Mouse (Mus musculus) granulocyte monocyte progenitor cell, adult 5-6 weeks (primary cell): ENCODE measurements around the gene Fam168b. TPM values are rescaled to one million over a fixed set of nuclear protein-coding genes. Genes with fewer than 3 reads are reported as not detected.

Experiments
- ATAC-seq: replicated peaks from 2 replicates; pipeline ENCODE4 v1.8.0; 2016; ENCODE audit warnings: mild to moderate bottlenecking, moderate TSS enrichment, inconsistent platforms; ENCODE audit not compliant: poor library complexity, severe bottlenecking
- total RNA-seq, 2 experiments: library from RNA; stranded (forward) in 1 of 2; stranded (reverse) in 1 of 2; fragments of 200-712, 200-1000 nt in 1 of 2; fragments of >200 nt in 1 of 2; fragmentation: Nextera tagmentation in 1 of 2; gene quantifications; 2 replicates each; pipeline ENCODE4 v1.2.3; 2014 to 2017

The Fam168b gene
- total RNA-seq, 2 experiments from 2014 or later, result 55.5 to 59.6 TPM

DNA sequence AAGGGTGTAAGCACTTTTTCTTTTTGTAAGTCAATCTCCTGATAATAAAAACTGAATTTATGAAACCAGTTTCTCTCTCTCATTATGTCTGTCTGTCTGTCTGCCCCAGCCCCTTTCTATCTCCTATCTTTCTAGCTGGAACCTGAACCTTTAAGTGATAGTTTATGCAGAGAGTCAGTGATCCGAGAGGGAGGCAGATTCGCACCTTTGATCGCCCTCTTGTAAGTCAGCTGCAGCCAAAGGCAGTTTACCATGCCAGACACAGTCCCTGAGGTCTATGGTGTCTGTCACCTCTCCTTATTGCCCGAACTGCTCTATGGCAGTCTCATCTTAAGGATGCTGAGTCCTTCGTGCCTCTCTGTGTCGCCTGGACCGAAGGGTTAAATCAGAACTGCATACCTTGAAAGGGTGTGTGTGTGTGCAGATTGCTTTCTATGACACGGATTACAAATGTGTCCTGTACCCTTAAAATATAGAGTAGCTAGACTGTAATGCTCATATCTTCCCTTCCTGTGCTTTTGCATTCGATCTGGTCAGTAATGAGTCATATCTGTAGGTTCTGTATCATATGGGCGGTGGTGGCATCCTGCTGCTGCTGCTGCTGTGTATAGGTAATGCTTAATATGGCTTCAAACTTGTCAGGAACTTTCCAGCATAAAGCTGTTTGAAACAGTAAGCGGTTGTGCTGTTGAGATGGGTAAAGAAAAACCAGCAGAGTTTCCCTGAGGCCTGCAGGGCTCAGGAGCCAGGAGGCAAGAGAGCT lies 9.4 kb upstream of the Fam168b start:
- ATAC-seq, result no peak

DNA sequence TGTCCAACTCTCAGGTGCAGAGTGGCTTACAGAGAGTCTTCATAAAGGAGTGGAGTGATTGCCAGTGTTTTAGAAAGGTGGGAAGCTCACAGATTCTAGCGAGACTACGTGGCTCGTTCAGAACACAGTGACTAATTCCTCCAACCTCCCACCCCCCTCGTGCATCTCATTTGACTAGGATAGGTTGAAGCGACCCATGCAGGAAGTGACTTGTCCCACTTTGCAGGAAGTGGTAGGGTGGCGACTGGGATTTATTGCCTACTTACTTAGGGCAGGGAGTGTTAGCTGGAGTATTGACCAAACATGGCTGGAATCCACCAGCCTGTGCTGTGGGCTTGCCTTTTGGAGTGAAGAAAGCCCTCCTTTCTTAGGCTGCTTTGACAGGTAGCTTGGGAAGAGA lies 8.7 kb upstream of the Fam168b start:
- ATAC-seq, result peak; percentile 69

DNA sequence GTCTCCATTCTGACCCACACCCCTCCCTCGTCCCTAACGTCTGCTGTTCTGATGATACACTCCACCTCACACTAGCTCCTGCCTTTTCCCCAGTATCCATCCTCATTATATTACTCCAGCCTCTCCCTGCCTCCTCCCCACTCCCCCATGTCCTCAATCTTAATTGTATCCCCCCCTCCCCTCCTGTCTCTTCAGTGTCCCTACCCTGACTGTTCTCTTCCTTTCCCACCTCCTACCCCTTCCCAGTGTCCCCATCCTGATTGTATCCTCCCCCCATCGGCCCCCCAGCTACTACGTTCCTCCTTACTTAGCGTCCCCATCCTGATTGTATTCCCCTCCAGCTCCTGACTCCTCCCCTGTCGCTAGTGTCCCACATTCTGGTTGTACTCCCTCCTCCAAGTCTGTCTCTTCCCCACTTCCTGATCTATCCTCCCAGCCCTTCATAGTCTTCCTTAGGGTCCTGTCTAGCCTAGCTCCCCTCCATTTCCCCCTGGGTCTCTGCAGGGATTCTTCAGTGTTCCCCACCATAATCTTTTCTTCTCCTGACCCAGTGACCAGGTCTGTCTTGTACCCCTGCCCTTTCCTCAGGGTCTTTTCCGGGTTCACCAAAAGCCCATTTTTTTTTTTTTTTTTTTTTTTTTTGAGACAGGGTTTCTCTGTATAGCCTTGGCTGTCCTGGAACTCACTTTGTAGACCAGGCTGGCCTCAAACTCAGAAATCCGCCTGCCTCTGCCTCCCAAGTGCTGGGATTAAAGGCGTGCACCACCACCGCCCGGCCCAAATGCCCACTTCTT lies 7.7 kb upstream of the Fam168b start:
- no peak for ATAC-seq

DNA sequence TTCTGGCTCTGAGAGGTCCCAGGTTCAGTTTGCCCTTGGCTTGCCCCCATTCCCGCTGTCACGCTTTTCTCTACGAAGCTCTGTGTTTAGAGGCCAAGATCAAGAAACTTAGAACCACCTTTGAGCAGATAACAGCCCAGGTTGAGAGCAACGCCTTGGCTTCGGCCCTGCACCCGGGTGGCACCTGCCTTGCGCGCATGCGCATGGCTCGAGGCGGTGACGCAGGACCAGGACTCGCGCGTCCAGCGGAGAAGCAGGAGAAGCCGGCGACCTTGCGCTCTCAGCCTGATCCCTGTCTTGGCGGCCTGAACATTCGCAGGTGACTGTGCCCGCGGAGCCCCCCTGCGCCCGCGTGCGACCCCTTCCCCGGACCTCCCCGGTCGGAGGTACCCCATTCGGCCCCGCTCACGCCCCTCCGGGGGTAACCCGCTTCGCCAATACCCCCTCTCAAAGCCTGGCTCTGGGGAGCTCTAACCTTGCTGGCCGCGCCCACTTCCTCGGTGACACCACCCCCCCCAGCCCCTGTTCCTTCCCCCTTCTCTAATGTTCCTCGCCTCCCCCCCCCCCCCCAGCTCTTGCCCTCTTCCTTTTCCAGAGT lies 7.0 kb upstream of the Fam168b start, which contains the start of gene Plekhb2:
Gene Plekhb2 (plus strand): TSS at position 232 of the 598 bp plus-strand sequence.
- ATAC-seq, result peak; percentile 78

DNA sequence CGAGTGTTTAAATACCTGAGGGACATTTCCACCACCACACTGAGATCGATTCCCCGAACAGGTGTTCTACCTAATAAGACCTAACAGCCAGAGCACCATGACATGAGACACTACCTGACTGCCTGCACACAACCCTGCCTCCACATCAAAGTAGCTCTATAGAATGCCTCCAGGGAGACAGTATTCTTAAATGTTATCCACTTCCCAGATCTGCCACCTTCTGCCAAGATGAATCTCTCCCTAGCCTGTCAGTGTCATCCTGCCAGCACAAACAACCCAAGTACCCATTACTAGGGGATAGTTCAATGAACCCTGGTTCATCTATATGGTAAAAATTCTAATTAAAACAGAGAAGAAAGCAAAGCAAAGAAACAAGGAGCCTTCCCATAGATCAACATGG lies 4.2 kb upstream of the Fam168b start:
- ATAC-seq, result no peak

DNA sequence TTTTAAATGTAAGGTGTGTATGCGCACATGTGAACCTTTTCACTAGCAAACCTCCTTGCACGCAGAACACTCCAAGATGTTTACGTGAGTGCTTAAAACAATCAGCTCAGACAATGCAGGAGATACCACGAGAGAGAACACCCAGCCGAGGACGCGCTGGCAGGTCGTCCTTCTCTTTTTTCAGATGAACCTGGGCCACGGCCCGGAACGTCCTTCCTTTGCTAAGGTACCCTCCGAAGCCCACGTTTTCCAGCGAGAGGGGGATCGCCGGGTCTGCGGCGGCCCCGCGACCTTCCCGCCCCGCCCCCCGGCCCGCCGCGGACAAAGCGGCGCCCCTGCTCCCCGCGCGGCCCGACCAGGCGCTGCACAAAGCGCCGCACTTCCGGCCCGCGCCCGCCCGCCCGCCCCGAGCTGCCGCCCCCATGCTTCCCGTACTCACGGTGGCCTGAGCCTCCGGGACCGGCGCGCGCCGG lies 440 bp downstream of the Fam168b start:
- peak; percentile 36 for ATAC-seq

DNA sequence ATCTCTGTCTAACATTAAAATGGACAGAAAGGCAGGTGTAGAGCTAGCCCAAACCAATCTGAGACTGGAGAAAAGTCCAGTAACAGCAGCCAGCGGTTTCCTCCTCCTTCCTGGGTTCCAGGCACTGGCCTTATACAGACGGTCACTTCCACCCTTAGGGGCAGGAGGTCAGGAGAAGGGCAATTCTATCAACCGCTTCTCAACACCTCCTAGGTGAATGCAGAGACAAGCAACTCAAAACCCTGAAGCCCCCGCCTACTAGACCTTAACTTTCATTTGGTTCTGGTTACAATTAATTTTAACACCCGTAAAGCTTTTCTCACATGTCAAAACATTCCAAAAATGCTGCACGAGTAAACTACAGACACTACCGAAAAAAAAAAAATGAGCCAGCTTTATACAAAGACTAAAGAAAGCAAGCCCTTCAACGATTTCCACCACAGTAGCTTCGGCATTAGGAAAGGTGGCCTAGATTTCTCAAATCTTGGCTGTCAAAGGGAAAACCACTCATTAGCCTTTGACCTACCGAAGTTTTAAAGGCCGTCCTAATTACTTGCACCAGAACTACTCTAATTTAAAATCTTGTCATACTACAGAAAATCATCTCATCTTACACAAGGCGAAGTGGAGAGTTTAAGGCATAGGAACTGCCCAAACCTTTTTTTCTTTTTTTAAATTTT lies 1.0 kb downstream of the Fam168b start:
- ATAC-seq, result no peak

DNA sequence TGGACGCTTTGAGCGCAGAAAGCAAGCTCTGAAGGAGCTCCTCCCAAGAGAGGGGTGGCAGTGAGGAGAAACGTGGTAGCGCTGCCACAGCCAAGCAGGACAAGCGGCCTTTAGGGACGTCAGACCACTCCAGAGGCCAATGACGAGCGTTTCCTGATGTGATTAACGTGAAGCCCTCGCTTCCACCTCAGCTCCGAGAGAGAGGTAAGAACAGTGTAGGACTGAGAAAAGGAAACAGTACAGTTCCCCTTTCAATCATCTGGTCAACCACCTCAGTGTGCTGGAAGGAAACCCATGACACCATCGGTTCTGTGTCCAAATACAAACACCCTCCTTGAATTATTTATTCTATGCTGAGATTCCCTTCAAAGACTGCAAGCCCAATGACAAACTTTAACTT lies 3.6 kb downstream of the Fam168b start:
- ATAC-seq, result peak; percentile 68

DNA sequence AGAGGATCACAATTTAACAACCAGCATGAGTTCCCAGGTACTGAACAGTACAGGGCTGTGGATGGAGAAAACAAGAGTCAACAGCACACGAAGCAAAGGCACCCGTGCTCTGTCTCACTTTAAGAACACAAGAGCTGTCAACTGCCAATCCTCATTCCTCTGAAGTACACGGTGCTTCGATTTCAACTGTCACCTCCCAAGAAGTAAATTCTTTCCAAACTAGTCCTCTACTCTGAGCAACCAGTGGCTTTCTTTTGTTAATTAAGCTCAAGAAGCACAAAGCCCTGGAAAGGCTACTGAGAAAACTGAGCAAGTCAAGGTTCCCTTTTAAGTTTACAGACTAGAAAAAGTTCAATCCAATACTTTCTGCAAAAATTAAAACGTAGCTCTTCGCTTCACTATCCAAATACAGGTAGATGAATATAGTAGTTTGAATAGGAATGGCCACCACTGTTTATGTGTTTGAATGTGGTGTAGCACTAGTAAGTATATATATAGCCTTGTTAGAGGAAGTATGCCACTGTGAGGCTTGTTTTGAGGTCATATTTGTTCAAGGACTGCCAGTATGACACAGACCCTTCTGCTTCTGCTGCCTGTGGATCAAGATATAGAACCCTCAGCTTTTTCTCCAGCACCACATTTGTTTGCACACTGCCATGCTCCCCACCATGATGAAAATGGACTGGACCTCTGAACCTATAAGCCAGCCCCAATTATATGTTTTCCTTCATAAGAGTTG lies 4.7 kb downstream of the Fam168b start:
- peak; percentile 38 for ATAC-seq

DNA sequence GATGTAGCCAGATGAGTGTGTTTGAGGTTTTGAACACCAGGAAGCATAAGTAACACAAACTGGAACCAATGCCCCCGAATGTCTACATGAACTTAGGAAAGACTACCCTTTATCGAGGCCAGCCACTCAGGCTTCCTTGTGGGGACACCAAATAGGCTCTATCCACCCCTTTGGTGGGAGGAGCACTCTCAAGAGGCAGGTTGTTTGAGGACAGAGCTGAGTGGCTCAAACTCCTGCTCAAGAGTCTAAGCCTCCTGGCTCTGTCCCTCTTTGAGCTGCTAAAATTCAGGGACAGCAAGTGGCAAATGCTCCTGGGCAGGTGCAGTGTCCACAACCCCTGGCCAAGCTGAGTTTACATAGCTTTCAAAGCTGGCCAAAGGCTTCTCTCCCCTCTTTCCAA lies 8.0 kb downstream of the Fam168b start:
- no peak for ATAC-seq

DNA sequence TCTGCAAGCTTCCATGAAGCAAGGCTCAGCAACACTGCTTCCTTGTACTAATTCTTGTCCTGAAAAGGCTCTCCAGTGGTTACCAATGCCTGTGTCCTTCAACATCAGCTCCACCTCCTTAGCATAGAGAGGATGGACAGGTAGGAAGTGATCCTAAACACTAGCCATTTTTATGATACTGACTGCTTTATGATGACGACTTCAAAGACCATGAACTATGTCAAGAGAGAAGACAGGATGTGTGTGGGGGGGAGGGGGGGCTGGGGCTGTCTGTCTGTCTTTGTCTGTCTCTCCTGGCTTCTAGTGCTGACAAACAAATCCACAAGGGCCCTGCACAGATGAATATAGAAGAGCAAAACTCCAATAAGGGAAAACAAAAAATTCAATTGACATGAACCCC lies 11.5 kb downstream of the Fam168b start:
- ATAC-seq, result no peak

DNA sequence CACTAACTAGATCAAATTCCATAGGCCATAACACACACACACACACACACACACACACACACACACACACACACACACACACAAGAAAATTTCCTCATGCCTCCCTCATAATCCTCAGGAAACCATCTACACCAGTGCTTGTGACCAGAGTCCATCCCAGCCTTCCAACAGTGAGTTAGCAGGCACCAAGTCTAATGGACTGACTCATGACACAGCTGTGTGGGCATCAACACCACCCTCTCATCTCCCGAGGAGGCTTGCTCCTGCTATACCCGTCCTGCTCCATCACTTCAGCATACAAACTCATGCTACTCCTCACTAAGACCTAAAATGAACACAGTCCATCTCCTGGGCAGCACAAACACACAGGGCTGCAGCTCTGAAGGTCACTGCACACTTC lies 11.9 kb downstream of the Fam168b start:
- ATAC-seq, result no peak

DNA sequence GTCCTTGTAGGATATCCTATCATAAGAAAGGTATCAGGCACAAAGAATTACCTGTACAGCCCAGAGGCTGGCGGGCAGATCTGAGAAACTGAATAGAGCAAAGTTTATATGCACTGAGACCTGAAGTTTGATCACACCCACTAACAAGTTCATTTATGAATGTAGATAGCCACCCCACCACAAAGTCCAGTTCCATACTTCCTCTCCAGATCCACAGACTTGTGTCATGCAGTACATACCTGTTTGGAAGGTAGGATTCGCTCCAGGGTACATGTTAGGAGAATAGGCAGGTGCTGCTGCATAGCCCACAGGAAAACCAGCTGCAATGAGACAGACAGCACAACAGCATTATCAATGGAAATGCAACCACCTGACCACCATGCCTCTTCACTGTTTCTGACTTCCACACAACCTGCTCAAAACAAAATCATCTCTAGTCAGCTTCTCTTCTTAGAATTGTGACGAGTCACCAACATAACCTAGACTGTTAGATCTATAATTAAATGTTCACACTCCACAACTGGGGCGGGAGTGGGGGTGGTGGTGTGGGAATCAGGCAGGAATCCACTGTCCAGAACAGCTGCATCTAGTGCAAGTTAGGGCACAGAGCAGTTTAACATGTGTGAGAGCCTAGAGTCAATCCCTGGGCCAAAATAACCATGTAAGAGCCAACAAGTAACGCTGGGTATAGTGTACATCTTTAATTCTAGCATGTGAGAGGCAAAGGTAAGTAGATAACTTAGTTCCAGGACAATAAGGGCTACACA lies 14.2 kb downstream of the Fam168b start:
- no peak for ATAC-seq

DNA sequence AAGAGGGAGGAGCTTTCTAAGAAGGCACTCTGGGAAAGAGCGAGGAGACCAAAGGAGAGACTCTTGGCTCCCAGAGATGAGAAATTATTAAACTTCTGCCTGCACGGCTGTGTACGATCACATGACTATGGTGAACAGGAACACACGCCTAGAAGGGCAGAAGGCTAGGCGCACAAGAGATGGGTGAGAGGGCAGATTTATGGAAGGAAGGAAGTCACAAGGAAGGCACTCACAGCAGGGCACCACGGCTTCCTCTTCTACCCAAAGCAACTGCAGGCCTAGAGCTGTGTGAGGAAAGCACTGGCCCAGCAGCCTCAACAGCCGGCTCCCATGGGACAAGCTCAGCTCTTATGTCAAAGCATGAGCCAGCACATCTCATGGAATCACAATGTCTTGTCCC lies 15.0 kb downstream of the Fam168b start:
- ATAC-seq, result peak; percentile 41

DNA sequence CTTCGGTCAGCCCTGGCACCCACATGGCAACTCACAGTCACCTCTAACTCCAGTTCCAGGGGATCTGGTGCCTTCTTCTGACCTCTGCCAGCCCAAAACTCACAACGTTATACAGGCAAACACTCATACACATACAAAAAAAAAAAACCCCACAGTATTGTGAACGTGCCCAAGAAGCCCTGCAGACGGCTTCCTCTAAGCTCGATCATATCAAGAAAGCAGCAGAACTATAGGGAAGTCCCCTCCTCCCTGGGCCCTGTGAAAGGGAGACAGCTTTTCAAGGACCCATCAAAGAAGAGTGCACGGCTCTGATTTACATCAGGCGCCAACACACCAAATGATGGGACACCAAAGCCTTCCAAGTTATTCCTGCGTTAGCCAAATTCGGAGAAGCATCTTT lies 17.0 kb downstream of the Fam168b start:
- ATAC-seq, result no peak

DNA sequence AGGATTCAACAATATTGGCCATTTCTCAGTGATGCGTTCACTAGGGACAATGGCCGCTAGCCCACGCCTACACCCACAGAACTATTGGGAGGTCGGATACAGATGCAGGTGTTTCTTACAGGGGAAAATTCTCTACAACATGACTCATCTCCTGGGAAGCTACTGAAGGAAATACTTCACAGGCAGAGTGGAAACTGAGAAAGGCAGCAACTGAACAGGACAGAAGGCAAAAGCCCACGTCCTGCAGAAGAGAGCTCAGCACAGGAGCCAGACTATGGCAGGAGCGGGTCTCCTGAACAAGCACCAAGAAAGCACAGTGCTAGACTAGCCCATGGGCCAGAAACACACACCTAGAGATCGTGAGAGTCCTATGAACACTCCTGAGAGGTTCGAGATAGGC lies 18.7 kb downstream of the Fam168b start:
- no peak for ATAC-seq

DNA sequence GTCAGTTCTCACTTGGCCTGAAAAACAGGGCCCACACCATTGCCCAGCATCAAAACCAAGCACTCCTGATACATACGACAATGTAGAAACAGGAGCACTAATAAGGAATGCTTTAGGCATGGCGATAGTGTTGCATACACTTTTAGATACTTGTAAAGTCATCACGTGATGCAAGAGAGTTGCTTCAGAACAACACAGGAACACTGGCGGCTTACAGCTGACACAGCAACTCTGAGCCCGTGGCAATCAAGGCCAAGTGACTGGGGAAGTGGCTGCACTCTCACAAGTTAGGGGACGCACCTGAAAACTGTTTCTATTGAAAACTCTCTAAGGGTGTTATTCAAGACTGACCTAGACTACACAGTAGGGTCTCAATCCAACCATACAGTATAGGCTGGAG lies 19.5 kb downstream of the Fam168b start:
- peak; percentile 71 for ATAC-seq

DNA sequence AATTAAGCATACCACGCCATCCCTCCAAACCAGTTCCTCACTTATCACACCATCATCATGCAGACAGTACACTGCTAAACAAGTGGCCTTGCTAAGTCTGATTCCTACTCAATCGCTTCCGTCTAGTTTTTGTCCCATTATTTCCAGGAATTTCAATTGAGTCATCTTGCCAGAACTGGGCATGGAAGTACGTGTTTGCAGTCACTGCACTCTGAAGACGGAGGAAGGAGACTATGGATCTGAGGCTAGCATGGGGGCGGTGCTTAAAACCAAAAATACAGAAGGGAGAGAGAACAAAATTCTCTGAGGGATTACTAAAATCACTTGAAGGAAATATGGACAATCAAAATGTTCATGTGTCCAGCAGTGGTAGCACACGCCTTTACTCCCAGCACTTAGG lies 20.1 kb downstream of the Fam168b start:
- no peak for ATAC-seq

DNA sequence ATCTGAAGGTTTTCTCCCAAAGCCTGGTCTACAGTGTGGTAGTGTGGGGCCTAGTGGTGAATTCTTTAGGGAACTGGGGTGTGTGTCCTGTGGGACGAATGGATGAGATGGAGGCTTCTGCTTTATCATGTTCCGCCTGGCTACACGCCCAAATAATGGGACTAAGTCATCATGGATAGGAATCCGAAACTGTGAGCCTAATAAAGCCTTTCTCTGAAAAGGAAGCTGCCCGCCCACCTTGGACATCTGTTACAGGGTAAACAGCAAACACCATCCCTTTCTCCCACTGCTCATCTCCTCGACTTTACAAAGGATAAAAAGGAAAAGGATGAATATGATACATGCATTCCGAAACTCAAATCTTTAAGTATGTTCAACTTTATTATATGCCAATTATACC lies 20.9 kb downstream of the Fam168b start:
- no peak for ATAC-seq
